Mouse (Mus musculus) forebrain, embryonic 11.5 days (tissue): ENCODE results near the gene Tesc. TPM values are rescaled to one million over a fixed set of nuclear protein-coding genes. Genes with fewer than 3 reads are reported as not detected.

Source experiments
- ATAC-seq: fragments of 200-750 bp; cut with Nextera tagmentation; replicated peaks from 2 replicates; pipeline ENCODE4 v1.8.0; 2017; ENCODE audit warnings: moderate TSS enrichment; ENCODE audit not compliant: low FRiP score
- DNase-seq: peaks from one replicate; pipeline ENCODE4 v3.0.0-alpha.2; 2017; ENCODE audit warnings: low spot score
- H3K27ac ChIP-seq: fragments of 300-500 bp; sonication (generic); 2 replicates; pipeline ENCODE4 v1.5.1; 2014; ENCODE audit warnings: low read depth, low read length
- H3K27me3 ChIP-seq: fragments of 300-500 bp; sonication (generic); 2 replicates; pipeline ENCODE4 v1.6.1; 2014; ENCODE audit warnings: mild to moderate bottlenecking, low read length, mixed read lengths; ENCODE audit not compliant: control insufficient read depth, insufficient read depth
- H3K36me3 ChIP-seq: fragments of 300-500 bp; sonication (generic); 2 replicates; pipeline ENCODE4 v1.6.1; 2014; ENCODE audit warnings: mild to moderate bottlenecking, low read length, moderate library complexity, mixed read lengths; ENCODE audit not compliant: control insufficient read depth, insufficient read depth
- H3K4me1 ChIP-seq: fragments of 300-500 bp; sonication (generic); replicated peaks from 2 replicates; pipeline ENCODE4 v1.6.1; 2014; ENCODE audit warnings: low read length, mixed read lengths; ENCODE audit not compliant: control insufficient read depth, insufficient read depth
- H3K4me2 ChIP-seq: fragments of 300-500 bp; sonication (generic); 2 replicates; pipeline ENCODE4 v1.6.1; 2014; ENCODE audit warnings: low read depth, mild to moderate bottlenecking, low read length, moderate library complexity, mixed read lengths; ENCODE audit not compliant: severe bottlenecking
- H3K4me3 ChIP-seq: fragments of 300-500 bp; sonication (generic); 2 replicates; pipeline ENCODE4 v1.5.1; 2014; ENCODE audit warnings: low read depth, low read length
- H3K9ac ChIP-seq: fragments of 300-500 bp; sonication (generic); 2 replicates; pipeline ENCODE4 v1.6.1; 2014; ENCODE audit warnings: low read length
- H3K9me3 ChIP-seq: fragments of 300-500 bp; sonication (generic); 2 replicates; pipeline ENCODE4 v1.6.1; 2016; ENCODE audit warnings: low read length, mixed read lengths; ENCODE audit not compliant: control insufficient read depth
- WGBS: fragments of 180-500 bp; shearing (Covaris S2); extraction: QIAGEN DNeasy Blood & Tissue Kit; methylation state at CpG from one replicate; pipeline ENCODE4 v1.1.7; 2014; 5-methylcytosine and 5-hydroxymethylcytosine counted together
- polyA plus RNA-seq: library from polyadenylated mRNA; unstranded; fragments of >200 nt; fragmentation: Nextera tagmentation; extraction: Ambion mirVana; gene quantifications from 2 replicates; pipeline ENCODE4 v1.2.1, GENCODE M21; 2014

The Tesc gene
- polyA plus RNA-seq, 1 experiment from 2014 or later = 1.8 TPM

- ATAC-seq (no peak), DNase-seq (peak; percentile 73)
- Histone ChIP-seq H3K4me1 (no peaks in the 10 kb centered on the region), H3K9me3 (no peaks in the 10 kb centered on the region), H3K4me3 (no peak overlapping the region), H3K27ac (no peak overlapping the region), H3K4me2 (no peak overlapping the region), H3K27me3 (no peaks in the 10 kb centered on the region), H3K9ac (no peak overlapping the region), H3K36me3 (peaks cover 25% of the 10 kb centered on the region)
- 72% methylated on average over 8 of the region's 8 CpGs for WGBS
These were observed 22.9 kb upstream of the Tesc start for GRCm38 (mm10) chr5:118004619-118005018.

GRCm38 (mm10) chr5:118005728-118006127 is 21.8 kb upstream of the Tesc start:
- H3K4me3 ChIP-seq = no peak overlapping the region
- H3K36me3 ChIP-seq = peaks cover 21% of the 10 kb centered on the region
- no peaks in the 10 kb centered on the region for H3K9me3 ChIP-seq
- DNase-seq (no peak), ATAC-seq (no peak)
- H3K4me2 ChIP-seq = no peak overlapping the region
- no peak overlapping the region for H3K9ac ChIP-seq
- no peak overlapping the region for H3K27ac ChIP-seq
- no peaks in the 10 kb centered on the region for H3K4me1 ChIP-seq
- H3K27me3 ChIP-seq = no peaks in the 10 kb centered on the region
- 100% methylated on average over 1 of the region's 1 CpGs for WGBS

DNA sequence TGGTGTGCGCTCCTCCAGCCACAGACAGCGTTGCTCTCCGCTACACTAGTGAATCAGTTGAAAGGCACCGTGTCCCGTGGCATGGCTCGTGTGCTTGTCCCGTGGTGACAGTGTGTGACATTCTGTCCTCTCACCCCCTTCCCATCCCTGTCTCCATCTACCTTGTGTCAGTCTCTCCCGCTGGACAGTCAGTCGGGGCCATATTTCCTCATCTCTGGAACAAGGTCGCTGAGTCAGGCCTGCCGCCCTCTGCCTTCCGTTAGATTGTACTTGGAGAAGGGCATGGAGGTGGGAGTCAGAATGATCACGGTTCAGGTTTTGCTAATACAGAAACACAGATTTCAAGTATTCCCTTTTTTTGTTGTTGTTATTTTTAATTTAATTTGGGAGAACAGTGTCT is 19.2 kb upstream of the Tesc start:
- ATAC-seq = no peak
- peaks cover 4% of the 10 kb centered on the region for H3K36me3 ChIP-seq
- WGBS = 94% methylated on average over 13 of the region's 13 CpGs

GRCm38 (mm10) chr5:118010872-118011271 is 16.7 kb upstream of the Tesc start:
- Histone ChIP-seq H3K4me2 (no peak overlapping the region), H3K4me1 (no peaks in the 10 kb centered on the region; the same call in 1 of the 2 replicates), H3K4me3 (no peak overlapping the region), H3K9ac (no peak overlapping the region), H3K27me3 (no peaks in the 10 kb centered on the region), H3K9me3 (no peaks in the 10 kb centered on the region), H3K36me3 (peaks cover 4% of the 10 kb centered on the region), H3K27ac (no peak overlapping the region)
- ATAC-seq = no peak
- DNase-seq = no peak
- 91% methylated on average over 7 of the region's 7 CpGs for WGBS

More for the DNA sequence above, 19.2 kb upstream of the Tesc start:
- H3K4me2 ChIP-seq = no peak overlapping the region
- DNase-seq = no peak
- H3K27ac ChIP-seq = no peak overlapping the region
- H3K4me3 ChIP-seq = no peak overlapping the region
- H3K9me3 ChIP-seq = no peaks in the 10 kb centered on the region
- no peaks in the 10 kb centered on the region for H3K27me3 ChIP-seq
- H3K9ac ChIP-seq = no peak overlapping the region
- H3K4me1 ChIP-seq = no peaks in the 10 kb centered on the region

GRCm38 (mm10) chr5:118011796-118012195 is 15.7 kb upstream of the Tesc start:
- H3K27me3 ChIP-seq = no peaks in the 10 kb centered on the region
- H3K27ac ChIP-seq = no peak overlapping the region
- no peaks in the 10 kb centered on the region; the same call in 1 of the 2 replicates for H3K4me1 ChIP-seq
- no peak overlapping the region for H3K9ac ChIP-seq
- ATAC-seq = no peak
- H3K36me3 ChIP-seq = peaks cover 4% of the 10 kb centered on the region
- H3K9me3 ChIP-seq = no peaks in the 10 kb centered on the region
- WGBS = 84% methylated on average over 7 of the region's 7 CpGs
- H3K4me2 ChIP-seq = no peak overlapping the region
- DNase-seq = no peak
- no peak overlapping the region for H3K4me3 ChIP-seq

DNA sequence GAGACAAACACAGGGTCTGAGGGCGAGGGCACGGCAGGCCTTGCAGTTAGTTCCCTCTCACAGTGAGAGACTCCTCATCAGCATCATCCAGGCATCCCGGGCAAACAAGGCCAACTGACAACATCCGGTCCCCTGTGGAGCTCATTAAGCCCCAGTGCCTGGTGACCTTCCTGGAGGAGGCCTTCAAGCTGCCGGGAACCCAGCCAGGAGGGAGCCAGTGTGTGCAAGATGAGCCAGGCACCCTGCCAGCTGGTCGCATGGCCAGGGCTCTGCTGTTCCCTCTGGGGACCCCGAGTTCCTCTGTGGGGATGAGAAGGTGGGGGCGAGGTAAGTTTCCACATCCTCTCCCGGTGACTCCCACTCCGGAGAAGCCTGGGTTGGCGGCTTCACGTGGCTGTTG is 12.5 kb upstream of the Tesc start:
- H3K27me3 ChIP-seq = no peaks in the 10 kb centered on the region
- WGBS = 16% methylated on average over 12 of the region's 12 CpGs
- H3K9ac ChIP-seq = no peak overlapping the region
- ATAC-seq = no peak
- H3K4me2 ChIP-seq = no peak overlapping the region
- H3K4me1 ChIP-seq = no peaks in the 10 kb centered on the region; the same call in 1 of the 2 replicates
- H3K36me3 ChIP-seq = no peaks in the 10 kb centered on the region
- no peak overlapping the region for H3K27ac ChIP-seq
- no peaks in the 10 kb centered on the region for H3K9me3 ChIP-seq
- no peak overlapping the region for H3K4me3 ChIP-seq
- DNase-seq = peak; percentile 58

DNA sequence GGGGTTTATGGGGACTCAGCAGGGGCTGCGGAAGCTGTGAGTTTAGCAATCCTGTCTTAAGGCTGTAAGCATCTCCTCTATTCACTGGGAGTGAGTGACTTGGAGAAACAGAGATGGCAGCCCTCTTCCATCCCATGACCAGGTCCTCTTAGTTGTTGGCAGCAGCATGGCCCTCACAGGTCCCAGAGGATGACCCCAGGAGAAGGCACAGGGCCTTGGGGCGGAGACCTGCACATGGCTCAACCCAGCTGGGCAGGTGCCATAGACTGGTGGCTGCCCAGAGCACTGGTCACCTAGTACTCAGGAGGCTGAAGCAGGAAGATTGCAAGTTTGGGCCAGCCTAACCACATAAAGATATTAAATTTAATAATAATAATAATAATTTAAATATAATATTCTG is 11.9 kb upstream of the Tesc start:
- H3K9me3 ChIP-seq = no peaks in the 10 kb centered on the region
- H3K4me3 ChIP-seq = no peak overlapping the region
- H3K4me2 ChIP-seq = no peak overlapping the region
- H3K36me3 ChIP-seq = no peaks in the 10 kb centered on the region
- H3K27ac ChIP-seq = no peak overlapping the region
- no peaks in the 10 kb centered on the region for H3K27me3 ChIP-seq
- no peaks in the 10 kb centered on the region; the same call in 1 of the 2 replicates for H3K4me1 ChIP-seq
- ATAC-seq = no peak
- no peak for DNase-seq
- 86% methylated on average over 2 of the region's 2 CpGs for WGBS
- no peak overlapping the region for H3K9ac ChIP-seq

DNA sequence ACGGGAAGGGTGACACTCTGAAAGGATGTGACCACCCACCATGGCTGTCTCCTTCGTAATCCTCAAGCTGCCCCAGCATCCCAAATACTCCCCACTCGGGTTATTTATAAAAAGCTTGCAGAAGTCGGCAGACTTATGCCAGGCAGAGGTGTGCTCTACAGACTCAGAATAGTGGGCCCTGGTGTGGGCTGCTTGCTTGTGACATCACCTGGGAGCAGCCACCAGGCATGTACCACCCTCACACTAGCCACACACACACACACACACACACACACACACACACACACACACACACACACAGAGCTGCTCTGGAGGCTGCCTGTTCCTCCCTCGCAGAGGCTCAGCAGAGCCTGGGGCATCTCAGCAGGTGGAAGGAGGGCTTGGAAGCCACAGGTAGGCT is 10.0 kb upstream of the Tesc start:
- DNase-seq = no peak

GRCm38 (mm10) chr5:118019905-118020304 is 7.6 kb upstream of the Tesc start:
- Histone ChIP-seq H3K27ac (no peak overlapping the region), H3K4me2 (no peak overlapping the region), H3K27me3 (no peaks in the 10 kb centered on the region), H3K9ac (no peak overlapping the region), H3K36me3 (no peaks in the 10 kb centered on the region), H3K4me3 (no peak overlapping the region), H3K4me1 (no peaks in the 10 kb centered on the region; the same call in 1 of the 2 replicates), H3K9me3 (no peaks in the 10 kb centered on the region)
- ATAC-seq = no peak
- 69% methylated on average over 10 of the region's 11 CpGs for WGBS
- DNase-seq = no peak

More for the DNA sequence above, 10.0 kb upstream of the Tesc start:
- no peaks in the 10 kb centered on the region for H3K27me3 ChIP-seq
- H3K4me1 ChIP-seq = no peaks in the 10 kb centered on the region; the same call in 1 of the 2 replicates
- H3K36me3 ChIP-seq = no peaks in the 10 kb centered on the region
- 76% methylated on average over 5 of the region's 5 CpGs for whole genome bisulfite sequencing
- ATAC-seq = no peak
- no peak overlapping the region for H3K27ac ChIP-seq
- H3K4me3 ChIP-seq = no peak overlapping the region
- no peaks in the 10 kb centered on the region for H3K9me3 ChIP-seq
- H3K4me2 ChIP-seq = no peak overlapping the region
- no peak overlapping the region for H3K9ac ChIP-seq
